Mouse (Mus musculus): ENCODE data around the gene Tcp1.
"Not testable (repeated sequence)": the region's sequence is repeated elsewhere in the genome, so short reads cannot be mapped to it uniquely, and the experiment has no call there.

Gene Tcp1

GRCm38 (mm10) chr17:12915488-12915880 lies at the start of gene Tcp1:
Gene Tcp1 (plus strand): TSS chr17:12915701.
- no peak for DNase-seq (ENCODE audit: low spot score)

GRCm38 (mm10) chr17:12866853-12867252 lies 48.6 kb upstream of the Tcp1 start:
- DNase-seq (ENCODE audit: low spot score) = no peak

GRCm38 (mm10) chr17:12868043-12868442 lies 47.5 kb upstream of the Tcp1 start, which contains the start of gene Mas1:
Gene Mas1 (minus strand): TSS chr17:12868143.
- DNase-seq (ENCODE audit: low spot score) = no peak

GRCm38 (mm10) chr17:12868640-12869039 lies 46.9 kb upstream of the Tcp1 start:
- DNase-seq (ENCODE audit: low spot score) = no peak

GRCm38 (mm10) chr17:12872275-12873028 lies 43.0 kb upstream of the Tcp1 start:
- DNase-seq (ENCODE audit: low spot score) = no peak

- DNase-seq (ENCODE audit: low spot score) = no peak
Observed at GRCm38 (mm10) chr17:12875734-12876133, 39.8 kb upstream of the Tcp1 start, which contains the start of gene Mrgprh. Gene Mrgprh (plus strand): TSS chr17:12876034.

GRCm38 (mm10) chr17:12880178-12880577 lies 35.3 kb upstream of the Tcp1 start:
- DNase-seq (ENCODE audit: low spot score) = peak; percentile 84

GRCm38 (mm10) chr17:12881216-12881615 lies 34.3 kb upstream of the Tcp1 start:
- DNase-seq (ENCODE audit: low spot score) = no peak

- DNase-seq (ENCODE audit: low spot score) = no peak
Observed at GRCm38 (mm10) chr17:12886620-12887019, 28.9 kb upstream of the Tcp1 start.

- no peak for DNase-seq (ENCODE audit: low spot score)
Observed at GRCm38 (mm10) chr17:12887021-12887775, 28.3 kb upstream of the Tcp1 start.

- DNase-seq (ENCODE audit: low spot score) = no peak
Observed at GRCm38 (mm10) chr17:12891054-12891453, 24.4 kb upstream of the Tcp1 start.

GRCm38 (mm10) chr17:12892033-12892432 lies 23.5 kb upstream of the Tcp1 start:
- no peak for DNase-seq (ENCODE audit: low spot score)

- no peak for DNase-seq (ENCODE audit: low spot score)
Observed at GRCm38 (mm10) chr17:12897674-12898073, 17.8 kb upstream of the Tcp1 start.

GRCm38 (mm10) chr17:12898607-12899006 lies 16.9 kb upstream of the Tcp1 start:
- not testable (repeated sequence) for DNase-seq (ENCODE audit: low spot score)

- no peak for DNase-seq (ENCODE audit: low spot score)
Observed at GRCm38 (mm10) chr17:12902291-12902690, 13.2 kb upstream of the Tcp1 start.

- no peak for DNase-seq (ENCODE audit: low spot score)
Observed at GRCm38 (mm10) chr17:12903372-12904333, 11.8 kb upstream of the Tcp1 start.

- DNase-seq (ENCODE audit: low spot score) = no peak
Observed at GRCm38 (mm10) chr17:12904349-12904748, 11.2 kb upstream of the Tcp1 start.

GRCm38 (mm10) chr17:12905810-12906209 lies 9.7 kb upstream of the Tcp1 start:
- no peak for DNase-seq (ENCODE audit: low spot score)

GRCm38 (mm10) chr17:12906436-12906835 lies 9.1 kb upstream of the Tcp1 start:
- DNase-seq (ENCODE audit: low spot score) = no peak

- no peak for DNase-seq (ENCODE audit: low spot score)
Observed at GRCm38 (mm10) chr17:12909361-12910280, 5.9 kb upstream of the Tcp1 start, which contains the start of gene Pnldc1. Gene Pnldc1 (minus strand): TSS chr17:12910230.

GRCm38 (mm10) chr17:12910391-12910790 lies 5.1 kb upstream of the Tcp1 start:
- DNase-seq (ENCODE audit: low spot score) = no peak

All from layer of hippocampus, adult 9-10 months (tissue).